Mouse (Mus musculus): ENCODE results near the gene Coq9. TPM values are rescaled to one million over a fixed set of nuclear protein-coding genes. Genes with fewer than 3 reads are reported as not detected.
"Not testable (repeated sequence)": the region's sequence is repeated elsewhere in the genome, so short reads cannot be mapped to it uniquely, and the experiment has no call there.

The Coq9 gene
- polyA plus RNA-seq, 1 experiment from 2014 or later = 114 TPM

DNA sequence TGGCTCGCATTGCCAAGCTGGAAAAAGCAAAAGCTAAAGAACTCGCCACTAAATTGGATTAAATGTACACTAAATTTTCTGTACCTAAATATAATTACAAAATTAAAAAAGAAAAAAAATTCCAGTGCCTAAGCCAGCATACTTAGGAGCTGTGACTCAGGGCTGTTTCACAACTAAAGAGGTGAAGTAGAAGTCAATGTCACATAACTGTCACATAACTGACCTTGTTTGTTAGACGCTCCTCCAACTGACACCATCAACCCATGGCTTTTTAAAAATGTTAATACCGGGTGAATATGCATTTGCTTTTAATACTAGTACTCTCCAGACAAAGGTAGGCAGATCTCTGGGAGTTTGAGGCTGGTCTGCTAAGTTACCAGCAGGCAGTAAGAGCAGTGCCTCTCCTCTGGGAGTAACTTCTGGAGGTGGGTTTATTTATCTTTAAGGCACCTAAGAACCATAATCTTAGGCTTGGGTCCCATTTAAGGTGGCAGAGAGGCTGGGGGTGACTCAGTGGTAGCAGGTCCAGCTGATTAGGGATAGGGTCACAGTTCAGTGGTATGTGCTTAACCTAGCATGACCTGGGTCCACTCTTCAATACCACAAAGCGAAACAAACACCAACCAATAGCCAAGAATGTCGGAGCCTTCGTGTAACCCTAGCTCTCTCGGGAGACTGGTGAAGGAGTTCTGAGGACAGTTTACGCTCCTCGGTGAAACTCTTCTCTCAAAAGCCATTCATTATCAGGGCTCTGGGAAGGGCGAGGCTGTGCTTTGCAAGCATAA lies 1.5 kb upstream of the Coq9 start:
- DNase-seq (ENCODE audit: low read depth, low spot score) (no peak), ATAC-seq (no peak)
- POLR2A ChIA-PET = interaction anchor here (1.2 kb wide), 1 partner anchor 17 kb away, joined by 3 read pairs; no protein-coding TSS in a partner anchor
- CTCF ChIA-PET = interaction anchor here (0.7 to 4.7 kb wide), 3 partner anchors 12 to 134 kb away, joined by 4 to 20 read pairs (median 4); no protein-coding TSS in a partner anchor
- no peak for TF ChIP-seq CTCF (IDR thresholded peaks at IDR 0.05)
- no peaks in the 10 kb centered on the region for H3K27me3 ChIP-seq
- in situ Hi-C loops (cut with MboI; ENCODE audit: low pct_unique_long_range_greater_than_20kb) = no loop called here

DNA sequence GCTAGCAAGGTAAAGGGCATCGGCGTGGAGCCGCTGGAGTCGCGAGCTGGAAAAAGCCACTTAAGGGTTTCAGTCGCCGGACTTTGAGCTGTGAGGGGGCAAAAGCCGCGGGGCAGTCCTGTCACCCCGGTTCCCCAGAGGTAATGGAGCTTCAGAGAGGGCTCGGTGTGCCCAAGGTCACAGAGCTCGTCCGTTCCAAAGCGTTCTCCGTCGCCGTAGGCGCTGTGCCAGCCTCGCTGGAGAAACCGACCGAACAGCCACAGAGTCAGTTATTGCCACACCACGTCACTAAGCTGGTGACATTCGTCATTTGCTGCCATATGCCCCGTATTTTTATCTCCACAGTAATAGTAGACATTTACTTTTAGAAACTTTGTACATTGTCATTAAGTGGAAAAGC lies 479 bp downstream of the Coq9 start:
- in situ Hi-C loops (cut with MboI; ENCODE audit: low pct_unique_long_range_greater_than_20kb) = no loop called here
- DNase-seq (ENCODE audit: low read depth, low spot score) = no peak
- CTCF ChIA-PET = interaction anchor here (0.7 to 1.3 kb wide), 2 partner anchors 14 to 78 kb away, joined by 3 to 4 read pairs; no protein-coding TSS in a partner anchor
- TF ChIP-seq CTCF (IDR thresholded peaks at IDR 0.05) = no peak
- no peaks in the 10 kb centered on the region for H3K27me3 ChIP-seq
- ATAC-seq = peak; percentile 38
- POLR2A ChIA-PET = interaction anchor here (0.6 kb wide), 1 partner anchor 27 kb away, joined by 3 read pairs; no protein-coding TSS in a partner anchor

DNA sequence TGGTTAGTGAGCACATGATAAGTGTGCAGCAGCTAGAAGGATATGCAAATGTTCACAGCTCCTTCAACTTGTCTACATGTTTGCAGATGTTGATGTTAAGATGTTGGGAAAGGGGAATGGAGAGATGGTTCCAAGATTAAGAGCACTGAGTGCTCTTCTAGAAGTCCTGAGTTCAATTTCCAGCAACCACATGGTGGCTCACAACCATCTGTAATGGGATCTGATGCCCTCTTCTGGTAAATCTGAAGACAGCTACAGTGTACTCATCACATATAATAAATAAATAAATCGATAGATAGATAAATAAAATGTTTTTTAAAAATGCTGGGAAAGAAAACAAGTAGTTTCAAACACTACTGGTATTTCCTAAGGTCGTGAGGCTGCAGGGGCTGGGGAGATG lies 3.1 kb downstream of the Coq9 start:
- no peaks in the 10 kb centered on the region for H3K27me3 ChIP-seq
- in situ Hi-C loops (cut with MboI; ENCODE audit: low pct_unique_long_range_greater_than_20kb) = no loop called here
- ATAC-seq = no peak
- DNase-seq (ENCODE audit: low read depth, low spot score) = no peak
- TF ChIP-seq CTCF (IDR thresholded peaks at IDR 0.05) = no peak
- POLR2A ChIA-PET = interaction anchor here (0.7 kb wide), 1 partner anchor 12 kb away, joined by 4 read pairs; no protein-coding TSS in a partner anchor
- CTCF ChIA-PET = interaction anchor here (0.7 kb wide), 1 partner anchor 23 kb away, joined by 3 read pairs; no protein-coding TSS in a partner anchor

DNA sequence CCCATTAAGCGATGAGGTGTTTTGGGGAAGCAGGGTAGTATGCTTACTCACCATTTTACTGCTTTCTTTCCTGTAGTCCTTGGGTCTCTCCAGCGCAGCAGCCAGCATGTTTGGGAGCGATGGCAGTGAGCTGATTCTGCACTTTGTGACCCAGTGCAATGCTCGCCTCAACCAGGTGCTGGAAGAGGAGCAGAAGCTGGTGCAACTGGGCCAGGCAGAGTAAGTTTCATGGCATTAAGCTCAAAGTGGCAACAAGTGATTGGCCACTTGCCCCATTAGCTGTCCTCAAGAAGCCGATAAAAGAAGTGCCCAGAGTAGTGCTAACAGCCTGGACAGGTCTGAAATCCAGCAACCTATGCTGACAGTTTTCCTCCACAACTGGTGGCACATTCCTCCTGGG lies 11.9 kb downstream of the Coq9 start:
- ChIA-PET POLR2A (interaction anchor here (0.6 kb wide), 1 partner anchor 676 kb away, joined by 3 read pairs; no protein-coding TSS in a partner anchor), CTCF (interaction anchor here (0.6 kb wide), 1 partner anchor 63 kb away, joined by 3 read pairs; no protein-coding TSS in a partner anchor)
- ATAC-seq (no peak), DNase-seq (ENCODE audit: low read depth, low spot score) (no peak)
- no peaks in the 10 kb centered on the region for H3K27me3 ChIP-seq
- in situ Hi-C loops (cut with MboI; ENCODE audit: low pct_unique_long_range_greater_than_20kb) = no loop called here
- no peak for TF ChIP-seq CTCF (IDR thresholded peaks at IDR 0.05)

DNA sequence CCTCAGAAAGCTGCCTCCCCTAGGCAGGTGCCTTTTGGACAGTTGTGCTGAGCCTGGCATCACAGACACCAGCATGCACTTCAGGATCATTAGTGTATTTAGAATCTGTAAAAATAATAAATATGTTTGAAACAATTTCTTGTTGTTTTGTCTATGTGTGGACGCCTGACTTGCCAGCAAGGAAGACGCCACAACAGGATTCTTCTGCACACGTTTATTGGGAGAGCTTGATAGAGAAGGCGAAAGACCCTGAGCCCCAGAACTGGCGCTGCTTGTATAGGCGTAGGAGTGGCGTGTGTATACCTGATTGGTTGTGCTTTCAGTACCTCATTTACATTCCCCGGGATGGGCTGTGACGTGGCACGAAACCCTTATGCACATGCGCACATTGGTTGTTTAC lies 16.6 kb downstream of the Coq9 start:
- H3K27me3 ChIP-seq; DNase-seq (ENCODE audit: low read depth, low spot score); in situ Hi-C loops (cut with MboI; ENCODE audit: low pct_unique_long_range_greater_than_20kb); ATAC-seq: not testable (repeated sequence)
- ChIA-PET CTCF (interaction anchor here (1.9 kb wide), 1 partner anchor 10 kb away, joined by 6 read pairs; no protein-coding TSS in a partner anchor), POLR2A (interaction anchor here (0.8 kb wide), 2 partner anchors 19 to 165 kb away, joined by 3 to 4 read pairs; no protein-coding TSS in a partner anchor)

DNA sequence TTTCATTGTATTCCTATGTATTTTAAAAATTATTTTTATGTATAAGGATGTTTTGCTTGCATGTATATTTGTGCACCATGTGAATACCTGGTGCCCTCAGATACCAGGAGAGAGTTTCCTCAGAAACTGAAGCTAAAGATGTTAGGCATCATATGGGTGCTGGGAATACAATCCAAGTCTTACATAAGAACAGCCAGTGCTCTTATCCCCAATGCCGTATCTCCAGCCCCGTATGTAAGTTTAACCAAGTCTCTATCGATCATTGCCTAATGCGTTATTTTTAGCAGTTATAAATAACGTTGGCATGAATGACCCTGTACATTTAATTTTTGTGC lies 18.9 kb downstream of the Coq9 start:
- TF ChIP-seq CTCF (IDR thresholded peaks at IDR 0.05) = no peak
- ATAC-seq = no peak
- H3K27me3 ChIP-seq = no peaks in the 10 kb centered on the region
- no peak for DNase-seq (ENCODE audit: low read depth, low spot score)
- POLR2A ChIA-PET = no interaction called here
- CTCF ChIA-PET = interaction anchor here (0.9 kb wide), 1 partner anchor 24 kb away, joined by 4 read pairs; no protein-coding TSS in a partner anchor
- in situ Hi-C loops (cut with MboI; ENCODE audit: low pct_unique_long_range_greater_than_20kb) = no loop called here

DNA sequence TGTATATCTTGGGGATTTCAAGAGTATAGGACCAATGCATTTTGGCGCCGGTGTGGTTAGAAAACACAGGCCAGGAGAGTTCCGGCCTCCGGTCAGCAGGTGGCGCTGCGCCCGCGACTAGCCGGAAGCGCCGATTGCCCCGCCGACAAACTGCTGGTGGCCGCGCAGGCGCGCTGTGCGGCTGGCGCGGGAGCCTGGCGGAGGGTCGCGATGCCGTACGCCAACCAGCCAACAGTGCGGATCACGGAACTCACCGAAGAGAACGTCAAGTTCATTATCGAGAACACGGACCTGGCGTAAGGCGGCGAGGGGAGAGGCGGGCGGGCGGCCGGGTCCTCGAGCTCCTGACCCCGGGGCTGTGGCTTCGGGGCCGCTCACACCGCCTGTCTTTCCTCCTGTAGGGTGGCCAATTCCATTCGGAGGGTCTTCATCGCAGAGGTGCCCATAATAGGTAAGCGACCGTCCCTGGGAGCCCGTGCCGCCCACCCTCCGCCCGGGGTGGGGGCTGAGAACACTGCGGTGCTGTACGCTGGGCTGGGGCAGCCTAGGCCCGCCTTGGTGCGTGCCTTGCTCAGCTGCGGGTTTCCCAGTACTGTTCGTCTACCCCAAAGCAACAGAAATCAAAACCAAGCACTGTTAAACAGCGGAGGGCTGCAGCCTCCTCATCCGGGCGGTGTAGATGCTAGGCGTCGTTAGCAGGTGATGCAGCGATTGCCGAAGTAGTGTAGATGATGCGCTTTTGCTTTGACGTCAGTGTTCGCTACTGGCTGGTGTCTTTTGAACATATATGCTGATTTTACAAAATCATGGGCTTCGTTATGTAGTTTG lies 19.4 kb downstream of the Coq9 start, which contains the start of gene Polr2c:
Gene Polr2c (plus strand): TSS at position 105 of the 828 bp plus-strand sequence.
- no peaks in the 10 kb centered on the region for H3K27me3 ChIP-seq
- in situ Hi-C loops (cut with MboI; ENCODE audit: low pct_unique_long_range_greater_than_20kb) = no loop called here
- DNase-seq (ENCODE audit: low read depth, low spot score) = no peak
- ChIA-PET CTCF (interaction anchor here (0.8 kb wide), 1 partner anchor 10 kb away, joined by 3 read pairs; no protein-coding TSS in a partner anchor), POLR2A (interaction anchor here (0.6 kb wide), 1 partner anchor 8 kb away, joined by 3 read pairs; no protein-coding TSS in a partner anchor)
- TF ChIP-seq CTCF (IDR thresholded peaks at IDR 0.05) = no peak
- peak; percentile 51 for ATAC-seq

DNA sequence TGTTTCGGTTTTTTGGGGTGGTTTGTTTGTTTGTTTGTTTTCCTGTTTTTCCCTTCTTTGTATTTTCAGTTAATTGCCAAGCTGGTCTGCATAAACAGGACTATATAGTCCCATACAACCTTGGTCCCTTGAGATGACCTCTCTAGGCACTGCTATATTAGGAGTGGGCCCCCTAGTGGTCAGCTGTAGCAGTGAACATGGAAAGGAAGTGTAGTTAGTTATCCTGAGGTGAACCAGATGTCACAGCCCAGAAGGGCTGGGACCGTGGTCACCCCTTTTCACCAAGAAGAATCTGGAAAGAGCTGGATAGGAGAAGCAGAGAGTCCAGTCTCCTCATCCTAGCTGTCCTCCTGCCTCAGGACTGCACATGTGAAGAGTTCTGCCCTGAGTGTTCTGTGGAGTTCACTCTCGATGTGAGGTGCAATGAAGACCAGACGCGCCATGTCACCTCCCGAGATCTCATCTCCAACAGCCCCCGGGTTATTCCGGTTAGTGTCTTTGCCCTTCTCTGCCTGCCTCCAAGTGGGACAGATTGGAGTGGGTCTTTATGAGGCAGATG lies 23.3 kb downstream of the Coq9 start:
- ATAC-seq = no peak
- no peak for TF ChIP-seq CTCF (IDR thresholded peaks at IDR 0.05)
- POLR2A ChIA-PET = interaction anchor here (1.8 kb wide), 1 partner anchor 42 kb away, joined by 8 read pairs; no protein-coding TSS in a partner anchor
- CTCF ChIA-PET = interaction anchor here (0.6 to 1.7 kb wide), 5 partner anchors 11 to 50 kb away, joined by 3 to 11 read pairs (median 4); partner anchors contain the start of gene Dok4
- no peaks in the 10 kb centered on the region for H3K27me3 ChIP-seq
- in situ Hi-C loops (cut with MboI; ENCODE audit: low pct_unique_long_range_greater_than_20kb) = no loop called here
- DNase-seq (ENCODE audit: low read depth, low spot score) = no peak

DNA sequence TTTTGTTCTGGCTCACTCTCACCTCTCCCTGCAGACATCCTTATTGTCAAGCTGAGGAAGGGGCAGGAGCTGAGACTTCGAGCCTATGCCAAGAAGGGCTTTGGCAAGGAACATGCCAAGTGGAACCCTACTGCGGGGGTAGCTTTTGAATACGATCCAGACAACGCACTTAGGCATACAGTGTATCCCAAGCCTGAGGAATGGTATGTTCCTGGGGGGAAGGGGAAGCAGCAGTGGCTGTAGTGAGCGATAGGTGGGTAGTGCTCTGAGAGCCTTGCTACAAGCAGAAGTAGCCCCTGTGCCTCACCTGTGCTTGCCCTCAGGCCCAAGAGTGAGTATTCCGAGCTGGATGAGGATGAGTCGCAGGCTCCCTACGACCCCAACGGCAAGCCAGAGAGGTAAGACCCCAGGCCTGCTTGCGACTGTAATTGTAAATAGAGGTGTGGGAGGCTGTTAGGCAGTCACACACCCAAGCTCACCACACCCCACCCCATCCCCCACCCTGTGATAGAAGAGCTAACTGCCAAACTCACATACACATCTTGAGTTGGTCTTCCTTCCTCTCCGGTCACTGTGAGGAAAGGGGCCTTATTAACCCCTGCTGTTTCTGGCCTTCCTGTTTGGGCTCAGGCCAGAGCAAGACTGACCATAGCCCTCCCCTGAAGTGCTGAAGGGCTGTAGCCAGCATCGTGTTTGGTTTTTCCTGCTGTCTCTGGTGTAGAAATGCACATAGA lies 24.5 kb downstream of the Coq9 start:
- ATAC-seq (no peak), DNase-seq (ENCODE audit: low read depth, low spot score) (no peak)
- in situ Hi-C loops (cut with MboI; ENCODE audit: low pct_unique_long_range_greater_than_20kb) = no loop called here
- TF ChIP-seq CTCF (IDR thresholded peaks at IDR 0.05) = no peak
- ChIA-PET CTCF (interaction anchor here (1.1 to 4.6 kb wide), 3 partner anchors 11 to 45 kb away, joined by 3 to 23 read pairs (median 3); partner anchors contain the start of gene Dok4), POLR2A (interaction anchor here (1.8 kb wide), 1 partner anchor 41 kb away, joined by 8 read pairs; no protein-coding TSS in a partner anchor)
- H3K27me3 ChIP-seq = no peaks in the 10 kb centered on the region
